Mouse (Mus musculus) midbrain, embryonic 15.5 days (tissue): ENCODE data around the gene Ttc9c. TPM values are rescaled to one million over a fixed set of nuclear protein-coding genes. Genes with fewer than 3 reads are reported as not detected.
"Not testable (repeated sequence)": the region's sequence is repeated elsewhere in the genome, so short reads cannot be mapped to it uniquely, and the experiment has no call there.

ENCODE experiments used
- ATAC-seq: fragments of 200-750 bp; cut with Nextera tagmentation; replicated peaks from 2 replicates; pipeline ENCODE4 v1.8.0; 2017; ENCODE audit warnings: moderate TSS enrichment
- H3K27ac ChIP-seq: fragments of 300-500 bp; sonication (generic); 2 replicates; pipeline ENCODE4 v1.5.1; 2015; ENCODE audit warnings: mild to moderate bottlenecking, inconsistent platforms
- H3K27me3 ChIP-seq: fragments of 300-500 bp; sonication (generic); replicated peaks from 2 replicates; pipeline ENCODE4 v1.6.1; 2015; ENCODE audit warnings: inconsistent platforms
- H3K36me3 ChIP-seq: fragments of 300-500 bp; sonication (generic); replicated peaks from 2 replicates; pipeline ENCODE4 v1.6.1; 2015; ENCODE audit warnings: inconsistent platforms
- H3K4me1 ChIP-seq: fragments of 300-500 bp; sonication (generic); 2 replicates; pipeline ENCODE4 v1.6.1; 2015; ENCODE audit warnings: inconsistent platforms
- H3K4me2 ChIP-seq: fragments of 300-500 bp; sonication (generic); 2 replicates; pipeline ENCODE4 v1.6.1; 2015; ENCODE audit warnings: inconsistent platforms, mild to moderate bottlenecking, moderate library complexity
- H3K4me3 ChIP-seq: fragments of 300-500 bp; sonication (generic); 2 replicates; pipeline ENCODE4 v1.5.1; 2015; ENCODE audit warnings: mild to moderate bottlenecking, inconsistent platforms
- H3K9ac ChIP-seq: fragments of 300-500 bp; sonication (generic); 2 replicates; pipeline ENCODE4 v1.6.1; 2015; ENCODE audit warnings: mild to moderate bottlenecking, inconsistent platforms
- H3K9me3 ChIP-seq: fragments of 300-500 bp; sonication (generic); 2 replicates; pipeline ENCODE4 v1.6.1; 2016; ENCODE audit warnings: inconsistent platforms
- WGBS: fragments of 180-500 bp; shearing (Covaris S2); methylation state at CpG from one replicate; pipeline ENCODE4 v1.1.7; 2015; ENCODE audit warnings: mixed read lengths; 5-methylcytosine and 5-hydroxymethylcytosine counted together
- polyA plus RNA-seq: library from polyadenylated mRNA; unstranded; fragments of >200 nt; fragmentation: Nextera tagmentation; extraction: Ambion mirVana; gene quantifications from 2 replicates; pipeline ENCODE4 v1.2.1, GENCODE M21; 2015

The Ttc9c gene
- polyA plus RNA-seq, 1 experiment from 2014 or later: 60.4 TPM

- WGBS: 8% methylated on average over 29 of the region's 29 CpGs
- H3K36me3 ChIP-seq: no peaks in the 10 kb centered on the region; the same call in 1 of the 2 replicates
These were observed 21.0 kb upstream of the Ttc9c start for GRCm38 (mm10) chr19:8839908-8840791.

GRCm38 (mm10) chr19:8839103-8839907, 20.2 kb upstream of the Ttc9c start, which contains the start of gene Gng3:
Gene Gng3 (minus strand): TSS chr19:8839194.
- peaks cover 4% of the 10 kb centered on the region for H3K36me3 ChIP-seq
- H3K4me1 ChIP-seq: peaks cover 28% of the 10 kb centered on the region
- ATAC-seq: peak; percentile 94
- no peaks in the 10 kb centered on the region for H3K9me3 ChIP-seq
- H3K9ac ChIP-seq: peak within 1 kb of the TSS; percentile 89
- H3K4me3 ChIP-seq: peak within 1 kb of the TSS; percentile 66
- 26% methylated on average over 11 of the region's 11 CpGs for WGBS
- peak within 1 kb of the TSS; percentile 60 for H3K4me2 ChIP-seq
- H3K27ac ChIP-seq: peak within 1 kb of the TSS; percentile 98
- no peaks in the 10 kb centered on the region for H3K27me3 ChIP-seq

More at GRCm38 (mm10) chr19:8839908-8840791, 21.0 kb upstream of the Ttc9c start:
- peaks cover 28% of the 10 kb centered on the region for H3K4me1 ChIP-seq
- peak overlapping the region; percentile 60 for H3K4me2 ChIP-seq
- H3K9me3 ChIP-seq: no peaks in the 10 kb centered on the region
- peak; percentile 34 for ATAC-seq
- no peaks in the 10 kb centered on the region for H3K27me3 ChIP-seq
- H3K9ac ChIP-seq: peak overlapping the region; percentile 89
- peak overlapping the region; percentile 66 for H3K4me3 ChIP-seq
- peak overlapping the region; percentile 98 for H3K27ac ChIP-seq

GRCm38 (mm10) chr19:8838041-8838730, 19.1 kb upstream of the Ttc9c start:
- Histone ChIP-seq H3K9me3 (no peaks in the 10 kb centered on the region), H3K4me3 (peak overlapping the region; percentile 66), H3K27ac (peak overlapping the region; percentile 98), H3K27me3 (no peaks in the 10 kb centered on the region), H3K9ac (peak overlapping the region; percentile 89), H3K36me3 (peaks cover 12% of the 10 kb centered on the region), H3K4me1 (peaks cover 28% of the 10 kb centered on the region), H3K4me2 (peak overlapping the region; percentile 60)
- 8% methylated on average over 15 of the region's 15 CpGs for WGBS
- ATAC-seq: 0 out of 2 replicates have a peak, but pooled peaks have one; percentile 11

GRCm38 (mm10) chr19:8837251-8837791, 18.2 kb upstream of the Ttc9c start, which contains the start of gene Bscl2:
Gene Bscl2 (plus strand): TSS chr19:8837467.
- Histone ChIP-seq H3K9ac (peak within 1 kb of the TSS; percentile 89), H3K4me2 (peak within 1 kb of the TSS; percentile 60), H3K27ac (peak within 1 kb of the TSS; percentile 98), H3K36me3 (peaks cover 20% of the 10 kb centered on the region), H3K4me3 (peak within 1 kb of the TSS; percentile 66), H3K4me1 (peaks cover 28% of the 10 kb centered on the region), H3K27me3 (no peaks in the 10 kb centered on the region), H3K9me3 (no peaks in the 10 kb centered on the region)
- ATAC-seq: peak; percentile 62
- WGBS: under 1% methylated on average over 38 of the region's 38 CpGs

DNA sequence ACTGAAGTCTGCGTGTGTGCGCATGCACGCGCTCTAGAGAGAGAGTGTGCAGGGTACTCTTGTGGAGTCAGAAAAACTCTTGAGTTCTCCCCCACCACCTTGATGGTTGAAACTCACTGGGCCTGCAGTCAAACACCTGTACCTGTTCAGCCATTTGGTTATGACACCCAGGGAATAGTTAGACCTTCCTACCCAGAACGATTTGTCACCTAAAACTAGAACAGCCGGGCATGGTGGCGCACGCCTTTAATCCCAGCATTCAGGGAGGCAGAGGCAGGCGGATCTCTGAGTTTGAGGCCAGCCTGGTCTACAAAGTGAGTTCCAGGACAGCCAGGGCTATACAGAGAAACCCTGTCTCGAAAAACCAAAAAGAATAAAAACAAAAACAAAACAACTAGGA, 17.2 kb upstream of the Ttc9c start:
- peaks cover 21% of the 10 kb centered on the region for H3K4me1 ChIP-seq
- not testable (repeated sequence) for H3K4me3 ChIP-seq, H3K9ac ChIP-seq, H3K27me3 ChIP-seq, H3K9me3 ChIP-seq, ATAC-seq
- H3K4me2 ChIP-seq: peak overlapping the region; percentile 60
- H3K27ac ChIP-seq: peak overlapping the region; percentile 98; the same call in 1 of the 2 replicates
- WGBS: 97% methylated on average over 10 of the region's 10 CpGs
- H3K36me3 ChIP-seq: peaks cover 29% of the 10 kb centered on the region

GRCm38 (mm10) chr19:8832971-8833370, 13.8 kb upstream of the Ttc9c start:
- no peak overlapping the region for H3K4me2 ChIP-seq
- 91% methylated on average over 4 of the region's 4 CpGs for WGBS
- no peaks in the 10 kb centered on the region for H3K9me3 ChIP-seq
- no peak for ATAC-seq
- H3K4me1 ChIP-seq: peaks cover 7% of the 10 kb centered on the region; the same call in 1 of the 2 replicates
- H3K36me3 ChIP-seq: peaks cover 62% of the 10 kb centered on the region
- no peaks in the 10 kb centered on the region for H3K27me3 ChIP-seq
- H3K4me3 ChIP-seq: no peak overlapping the region
- H3K27ac ChIP-seq: 0 out of 2 replicates have a peak overlapping the region, but pooled peaks have one; percentile 1
- no peak overlapping the region for H3K9ac ChIP-seq

- Histone ChIP-seq H3K27me3 (no peaks in the 10 kb centered on the region), H3K9me3 (no peaks in the 10 kb centered on the region), H3K9ac (no peak overlapping the region), H3K4me1 (peaks cover 3% of the 10 kb centered on the region; the same call in 1 of the 2 replicates), H3K4me2 (no peak overlapping the region), H3K4me3 (no peak overlapping the region), H3K36me3 (peaks cover 78% of the 10 kb centered on the region), H3K27ac (no peak overlapping the region)
- WGBS: 80% methylated on average over 11 of the region's 11 CpGs
- ATAC-seq: 0 out of 2 replicates have a peak, but pooled peaks have one; percentile 19
These were observed 12.1 kb upstream of the Ttc9c start for GRCm38 (mm10) chr19:8831262-8831661.

DNA sequence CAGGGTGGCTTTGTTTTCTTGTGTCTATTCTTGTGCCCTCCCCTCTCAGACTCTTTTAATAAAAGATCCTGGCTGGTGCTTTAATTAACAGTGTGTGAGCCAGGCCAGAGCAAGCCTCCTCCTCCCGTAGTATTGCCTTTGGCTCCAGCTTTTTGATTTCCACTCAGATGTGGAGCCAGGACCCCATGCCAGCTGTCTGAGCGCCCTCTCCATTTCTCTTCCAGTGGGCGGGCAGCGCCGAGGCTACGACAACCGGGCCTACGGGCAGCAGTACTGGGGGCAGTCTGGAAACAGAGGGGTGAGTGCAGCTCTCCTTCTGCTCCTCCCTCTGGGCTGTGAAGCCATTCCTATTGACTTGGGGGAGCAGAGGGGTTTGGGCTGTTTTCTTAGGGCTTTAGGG, 11.5 kb upstream of the Ttc9c start:
- Histone ChIP-seq H3K4me1 (no peaks in the 10 kb centered on the region), H3K27me3 (no peaks in the 10 kb centered on the region), H3K27ac (no peak overlapping the region), H3K9me3 (no peaks in the 10 kb centered on the region), H3K36me3 (peaks cover 84% of the 10 kb centered on the region), H3K9ac (no peak overlapping the region), H3K4me2 (no peak overlapping the region), H3K4me3 (no peak overlapping the region)
- WGBS: 85% methylated on average over 8 of the region's 8 CpGs
- ATAC-seq: no peak

DNA sequence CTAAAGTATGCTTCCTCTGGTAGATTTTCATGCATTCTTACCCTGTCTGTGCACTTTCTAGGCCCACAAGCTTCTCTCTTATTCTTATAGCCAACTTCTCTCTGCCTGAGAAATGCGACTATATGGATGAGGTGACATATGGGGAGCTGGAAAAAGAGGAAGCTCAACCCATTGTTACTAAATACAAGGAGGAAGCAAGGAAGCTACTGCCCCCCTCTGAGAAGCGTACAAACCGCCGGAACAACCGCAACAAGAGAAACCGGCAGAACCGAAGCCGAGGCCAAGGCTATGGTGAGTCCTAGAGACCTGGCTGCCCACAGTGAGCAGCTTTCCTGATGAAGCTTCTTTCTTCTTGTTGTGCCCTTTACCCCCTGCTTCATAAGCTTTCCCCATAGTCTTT, 10.5 kb upstream of the Ttc9c start, which contains the start of gene AC129217.1:
Gene AC129217.1 (plus strand): TSS at position 114 of the 400 bp plus-strand sequence.
- ATAC-seq: no peak
- Histone ChIP-seq H3K9me3 (no peaks in the 10 kb centered on the region), H3K36me3 (peaks cover 91% of the 10 kb centered on the region), H3K27ac (no peak within 1 kb of the TSS), H3K4me3 (no peak within 1 kb of the TSS), H3K4me2 (no peak within 1 kb of the TSS), H3K9ac (no peak within 1 kb of the TSS), H3K27me3 (no peaks in the 10 kb centered on the region), H3K4me1 (no peaks in the 10 kb centered on the region)
- WGBS: 82% methylated on average over 8 of the region's 8 CpGs

GRCm38 (mm10) chr19:8822696-8823095, 3.6 kb upstream of the Ttc9c start:
- Histone ChIP-seq H3K4me2 (peak overlapping the region; percentile 88), H3K4me3 (peak overlapping the region; percentile 84), H3K27ac (no peak overlapping the region), H3K4me1 (peaks cover 36% of the 10 kb centered on the region), H3K36me3 (peaks cover 40% of the 10 kb centered on the region), H3K27me3 (no peaks in the 10 kb centered on the region), H3K9me3 (no peaks in the 10 kb centered on the region), H3K9ac (no peak overlapping the region)
- no peak for ATAC-seq
- WGBS: 52% methylated on average over 8 of the region's 8 CpGs

DNA sequence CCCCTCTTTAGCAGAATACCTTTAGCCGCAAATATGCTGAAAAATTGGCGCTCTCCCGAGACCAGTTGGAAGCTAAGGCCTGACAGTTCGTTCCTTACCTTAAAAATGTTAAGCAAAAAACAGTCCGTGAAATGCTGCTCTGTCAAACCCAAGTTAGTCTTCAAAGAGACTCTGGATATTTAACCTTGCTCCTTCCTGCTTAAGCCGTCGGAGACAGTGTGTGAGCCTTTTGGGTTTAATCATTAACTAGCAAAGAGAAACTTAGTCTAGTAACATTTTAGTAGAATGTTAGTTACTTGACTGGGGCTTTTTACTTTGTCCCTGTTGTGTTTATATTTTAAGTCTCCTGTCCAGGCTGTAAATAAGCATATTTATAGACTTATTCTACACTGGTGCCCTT, 2.0 kb upstream of the Ttc9c start:
- H3K9ac ChIP-seq: peak overlapping the region; percentile 90
- no peak overlapping the region for H3K27ac ChIP-seq
- peaks cover 26% of the 10 kb centered on the region for H3K36me3 ChIP-seq
- H3K9me3 ChIP-seq: no peaks in the 10 kb centered on the region
- peak overlapping the region; percentile 84 for H3K4me3 ChIP-seq
- peaks cover 50% of the 10 kb centered on the region for H3K4me1 ChIP-seq
- H3K27me3 ChIP-seq: no peaks in the 10 kb centered on the region
- 3% methylated on average over 7 of the region's 7 CpGs for whole genome bisulfite sequencing
- ATAC-seq: no peak
- H3K4me2 ChIP-seq: peak overlapping the region; percentile 88
